Mouse (Mus musculus) kidney, embryonic 15.5 days (tissue): ENCODE measurements around the gene Sstr5. TPM values are rescaled to one million over a fixed set of nuclear protein-coding genes. Genes with fewer than 3 reads are reported as not detected.

Experiments used
- ATAC-seq: fragments of 200-750 bp; cut with Nextera tagmentation; replicated peaks from 2 replicates; pipeline ENCODE4 v1.8.0; 2017; ENCODE audit warnings: moderate TSS enrichment; ENCODE audit not compliant: low FRiP score
- H3K27ac ChIP-seq: fragments of 300-500 bp; sonication (generic); 2 replicates; pipeline ENCODE4 v1.5.1; 2015; ENCODE audit warnings: mild to moderate bottlenecking, inconsistent platforms
- H3K27me3 ChIP-seq: fragments of 300-500 bp; sonication (generic); 2 replicates; pipeline ENCODE4 v1.6.1; 2015; ENCODE audit warnings: inconsistent platforms
- H3K36me3 ChIP-seq: fragments of 300-500 bp; sonication (generic); 2 replicates; pipeline ENCODE4 v1.6.1; 2015; ENCODE audit warnings: inconsistent platforms
- H3K4me1 ChIP-seq: fragments of 300-500 bp; sonication (generic); 2 replicates; pipeline ENCODE4 v1.6.1; 2015; ENCODE audit warnings: inconsistent platforms
- H3K4me2 ChIP-seq: fragments of 300-500 bp; sonication (generic); 2 replicates; pipeline ENCODE4 v1.6.1; 2015; ENCODE audit warnings: moderate library complexity, mild to moderate bottlenecking, inconsistent platforms
- H3K4me3 ChIP-seq: fragments of 300-500 bp; sonication (generic); replicated peaks from 2 replicates; pipeline ENCODE4 v1.5.1; 2015; ENCODE audit warnings: mild to moderate bottlenecking, inconsistent platforms
- H3K9ac ChIP-seq: fragments of 300-500 bp; sonication (generic); 2 replicates; pipeline ENCODE4 v1.6.1; 2015; ENCODE audit warnings: mild to moderate bottlenecking, inconsistent platforms
- H3K9me3 ChIP-seq: fragments of 300-500 bp; sonication (generic); replicated peaks from 2 replicates; pipeline ENCODE4 v1.6.1; 2016; ENCODE audit warnings: inconsistent platforms
- WGBS: fragments of 180-500 bp; shearing (Covaris S2); methylation state at CpG from one replicate; pipeline ENCODE4 v1.1.7; 2015; ENCODE audit warnings: mixed read lengths; 5-methylcytosine and 5-hydroxymethylcytosine counted together
- polyA plus RNA-seq: library from polyadenylated mRNA; unstranded; fragments of >200 nt; fragmentation: Nextera tagmentation; extraction: Ambion mirVana; gene quantifications from 2 replicates; pipeline ENCODE4 v1.2.1, GENCODE M21; 2015

Gene Sstr5
- polyA plus RNA-seq, 1 experiment from 2014 or later: not detected

DNA sequence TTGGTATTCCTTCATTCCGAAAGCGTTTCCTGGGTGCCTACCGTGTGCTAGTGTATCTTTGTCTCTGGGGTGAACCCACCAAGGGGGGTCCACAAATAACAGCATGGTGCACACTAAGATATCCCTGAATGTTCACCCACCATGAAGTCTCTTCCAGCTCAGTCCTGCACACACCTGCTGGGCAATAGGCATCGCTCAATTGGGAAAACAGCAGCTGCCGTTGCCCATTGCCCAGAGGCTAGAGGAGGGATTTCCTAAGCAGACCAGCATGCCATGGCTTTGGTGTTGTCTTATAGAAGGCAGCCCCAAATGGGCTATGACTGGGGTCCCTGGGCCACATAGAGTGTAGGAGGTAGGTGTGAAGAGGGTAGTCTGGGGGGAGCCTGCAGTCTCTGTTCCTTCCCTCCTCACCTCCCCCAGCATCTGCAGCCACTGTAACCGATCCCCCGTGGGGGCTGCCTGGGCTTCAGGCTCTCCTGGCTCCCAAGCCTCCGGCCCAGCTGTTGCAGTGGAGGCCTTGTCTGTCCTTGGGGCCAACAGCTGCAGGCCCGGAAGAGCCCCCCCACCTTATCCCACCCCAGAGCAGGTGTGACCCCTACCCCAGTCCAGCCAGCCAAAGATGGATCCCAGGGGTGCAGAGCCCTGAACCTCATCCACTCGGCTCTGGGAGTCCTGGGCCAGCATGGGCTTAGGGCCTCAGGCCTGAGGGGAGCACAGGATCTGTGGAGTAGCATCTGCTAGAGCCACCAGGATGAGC, 13.2 kb upstream of the Sstr5 start:
- H3K9me3 ChIP-seq: no peaks in the 10 kb centered on the region
- no peak overlapping the region for H3K9ac ChIP-seq
- H3K4me1 ChIP-seq: no peaks in the 10 kb centered on the region
- no peaks in the 10 kb centered on the region for H3K27me3 ChIP-seq
- H3K36me3 ChIP-seq: no peaks in the 10 kb centered on the region
- 72% methylated on average over 10 of the region's 10 CpGs for WGBS
- no peak for ATAC-seq
- no peak overlapping the region for H3K4me2 ChIP-seq
- no peak overlapping the region for H3K4me3 ChIP-seq
- H3K27ac ChIP-seq: no peak overlapping the region

DNA sequence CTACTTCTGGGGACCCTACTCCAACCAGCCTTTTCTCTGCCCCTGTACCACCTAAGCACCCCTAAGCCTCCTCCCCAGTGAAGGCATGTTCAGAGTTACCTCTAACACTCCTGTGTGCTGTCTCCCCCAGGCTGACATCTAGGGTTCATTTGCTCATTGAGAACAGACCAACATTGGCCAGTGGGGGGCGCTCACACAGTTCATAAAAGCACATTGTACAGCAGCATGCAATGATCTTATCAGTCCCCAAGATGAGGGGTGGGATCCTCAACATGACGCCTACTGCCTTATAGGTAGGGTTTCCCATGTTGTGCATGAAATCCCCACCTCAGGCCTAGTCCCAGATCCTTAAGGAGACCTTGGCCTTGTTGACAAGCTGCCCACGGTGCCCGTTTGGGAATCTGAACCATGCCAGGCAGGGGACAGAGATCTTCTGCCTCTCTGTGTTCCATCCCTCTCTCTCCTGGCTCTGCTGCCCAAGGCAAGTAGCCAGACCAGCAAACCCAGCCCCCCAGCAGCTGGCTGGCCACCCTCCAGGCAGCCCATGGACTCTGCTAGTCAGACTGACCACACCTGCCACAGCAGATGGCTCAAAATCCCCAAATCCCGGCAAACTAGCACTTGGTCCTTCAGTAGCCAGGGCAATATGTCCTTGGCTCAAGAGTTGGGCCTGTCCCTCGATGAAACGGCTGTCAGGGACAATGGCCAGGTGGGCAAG, 11.9 kb upstream of the Sstr5 start:
- Histone ChIP-seq H3K4me3 (no peak overlapping the region), H3K27me3 (no peaks in the 10 kb centered on the region), H3K4me2 (no peak overlapping the region), H3K36me3 (no peaks in the 10 kb centered on the region), H3K27ac (no peak overlapping the region), H3K9ac (no peak overlapping the region), H3K9me3 (no peaks in the 10 kb centered on the region), H3K4me1 (no peaks in the 10 kb centered on the region)
- 54% methylated on average over 7 of the region's 7 CpGs for WGBS
- ATAC-seq: no peak

DNA sequence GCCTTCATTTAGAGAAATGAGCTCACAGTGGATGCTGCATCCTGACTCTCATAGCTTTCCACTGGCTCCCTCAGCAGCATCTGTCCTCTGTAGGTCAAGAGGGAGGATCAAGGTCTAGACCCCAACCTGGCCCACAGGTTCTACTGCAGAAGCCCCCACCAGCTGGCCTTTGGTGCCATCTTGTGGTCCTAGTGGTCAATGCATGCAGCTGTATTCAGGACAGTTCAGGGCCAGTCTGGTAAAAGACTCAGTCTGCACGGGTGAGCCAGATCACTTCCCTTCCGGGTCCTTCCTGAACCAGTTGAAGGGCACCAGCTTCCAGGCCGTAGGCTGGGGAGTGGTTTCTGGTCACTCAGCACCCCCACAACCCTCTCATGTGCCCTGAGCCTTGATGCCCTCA, 10.7 kb upstream of the Sstr5 start:
- no peaks in the 10 kb centered on the region for H3K9me3 ChIP-seq
- H3K27me3 ChIP-seq: no peaks in the 10 kb centered on the region
- H3K4me3 ChIP-seq: no peak overlapping the region
- H3K4me2 ChIP-seq: no peak overlapping the region
- H3K36me3 ChIP-seq: no peaks in the 10 kb centered on the region
- no peaks in the 10 kb centered on the region for H3K4me1 ChIP-seq
- ATAC-seq: 0 out of 2 replicates have a peak, but pooled peaks have one; percentile 36
- 20% methylated on average over 3 of the region's 3 CpGs for WGBS
- no peak overlapping the region for H3K27ac ChIP-seq
- H3K9ac ChIP-seq: no peak overlapping the region

DNA sequence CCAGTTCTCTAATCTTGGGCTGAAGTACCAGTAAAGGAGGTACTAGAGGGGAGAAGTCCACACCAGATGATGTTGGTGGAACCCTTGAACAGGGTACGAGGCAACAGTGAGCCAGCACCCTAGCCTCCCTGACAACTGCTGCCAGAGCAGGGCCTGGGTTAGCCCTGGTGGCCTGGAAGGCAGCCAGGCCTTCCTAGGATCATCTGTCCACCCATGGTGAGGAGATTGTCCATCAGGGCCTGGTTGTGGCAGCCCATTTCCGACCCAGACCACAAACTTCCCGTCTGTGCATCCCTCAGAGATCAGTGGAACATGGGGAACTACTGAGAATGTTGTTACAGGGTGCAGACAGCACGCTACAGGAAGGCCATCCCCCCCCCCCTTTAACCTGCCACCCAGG, 5.5 kb upstream of the Sstr5 start:
- H3K4me2 ChIP-seq: no peak overlapping the region
- no peaks in the 10 kb centered on the region for H3K9me3 ChIP-seq
- 72% methylated on average over 4 of the region's 4 CpGs for WGBS
- no peak overlapping the region for H3K4me3 ChIP-seq
- no peak overlapping the region for H3K9ac ChIP-seq
- ATAC-seq: no peak
- no peaks in the 10 kb centered on the region for H3K36me3 ChIP-seq
- H3K27me3 ChIP-seq: peaks cover 17% of the 10 kb centered on the region
- H3K4me1 ChIP-seq: no peaks in the 10 kb centered on the region
- H3K27ac ChIP-seq: no peak overlapping the region

DNA sequence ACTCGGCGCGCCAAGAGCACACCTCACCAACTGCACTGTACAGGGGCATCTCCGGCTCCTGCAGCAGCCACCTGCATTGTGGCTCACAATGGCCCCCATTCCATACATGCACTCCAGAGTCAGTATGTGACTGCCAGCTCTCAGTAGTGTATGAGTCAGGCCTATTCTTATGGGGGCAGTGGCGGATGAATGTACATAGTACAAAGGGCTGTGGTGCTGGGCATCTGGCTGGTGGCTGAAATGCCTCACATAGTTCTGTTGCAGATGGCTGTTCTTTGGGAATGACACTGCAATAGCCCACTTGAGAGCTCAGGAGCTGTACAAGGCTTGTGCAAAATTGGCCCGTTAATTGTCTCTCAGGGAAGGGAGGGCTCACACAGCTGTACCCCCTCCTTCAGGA, 15.0 kb downstream of the Sstr5 start:
- Histone ChIP-seq H3K36me3 (no peaks in the 10 kb centered on the region), H3K4me2 (no peak overlapping the region), H3K9ac (no peak overlapping the region), H3K27ac (no peak overlapping the region), H3K27me3 (peaks cover 21% of the 10 kb centered on the region; the same call in 1 of the 2 replicates), H3K9me3 (no peaks in the 10 kb centered on the region), H3K4me1 (no peaks in the 10 kb centered on the region), H3K4me3 (no peak overlapping the region)
- WGBS: 83% methylated on average over 6 of the region's 6 CpGs
- ATAC-seq: no peak

DNA sequence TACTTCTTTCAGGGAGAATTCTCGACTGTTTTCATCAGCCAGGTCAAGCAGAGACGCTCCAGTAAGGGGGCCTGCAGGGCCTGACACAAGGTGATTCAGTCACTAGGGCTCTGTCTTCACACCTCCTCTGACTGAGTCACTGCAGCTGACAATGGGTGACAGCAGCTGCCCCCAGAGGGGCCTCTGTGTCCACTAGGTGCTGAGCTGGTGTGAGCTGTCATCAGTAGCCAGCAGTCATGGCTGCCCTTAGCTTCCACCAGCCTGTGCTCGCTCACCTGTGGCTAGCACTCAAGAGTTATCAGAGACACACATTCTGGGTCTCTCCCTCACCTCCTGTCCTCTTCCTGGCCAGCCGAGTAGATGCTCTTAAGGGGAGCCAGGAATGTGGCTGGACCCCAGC, 16.3 kb downstream of the Sstr5 start:
- no peak overlapping the region for H3K4me3 ChIP-seq
- no peak for ATAC-seq
- H3K27ac ChIP-seq: no peak overlapping the region
- no peaks in the 10 kb centered on the region for H3K9me3 ChIP-seq
- 49% methylated on average over 4 of the region's 4 CpGs for WGBS
- H3K4me1 ChIP-seq: no peaks in the 10 kb centered on the region
- no peak overlapping the region for H3K4me2 ChIP-seq
- no peak overlapping the region for H3K9ac ChIP-seq
- no peaks in the 10 kb centered on the region for H3K36me3 ChIP-seq
- H3K27me3 ChIP-seq: peaks cover 29% of the 10 kb centered on the region

DNA sequence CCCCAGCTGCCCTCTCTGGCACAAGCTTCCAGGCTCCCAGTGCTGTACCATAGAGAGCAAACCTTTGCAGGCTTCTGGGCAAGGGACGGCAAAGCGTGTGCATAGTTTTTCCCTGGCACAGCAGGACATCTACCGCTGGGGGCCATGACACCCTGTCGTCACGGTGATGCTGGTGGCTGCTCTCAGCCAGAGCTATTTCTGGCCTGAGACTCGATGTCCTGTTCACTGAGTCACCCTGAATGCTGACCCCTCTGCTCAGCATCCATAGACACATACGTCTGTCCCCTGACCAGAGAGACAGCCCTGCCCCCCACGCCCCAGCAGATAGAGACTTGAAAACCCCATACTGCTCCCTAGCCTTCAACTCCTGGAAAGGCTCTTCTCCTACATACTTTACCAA, 16.9 kb downstream of the Sstr5 start:
- ATAC-seq: no peak
- H3K27ac ChIP-seq: no peak overlapping the region
- no peak overlapping the region for H3K4me2 ChIP-seq
- H3K36me3 ChIP-seq: no peaks in the 10 kb centered on the region
- peaks cover 35% of the 10 kb centered on the region for H3K27me3 ChIP-seq
- 51% methylated on average over 8 of the region's 8 CpGs for WGBS
- no peaks in the 10 kb centered on the region for H3K9me3 ChIP-seq
- no peak overlapping the region for H3K4me3 ChIP-seq
- H3K9ac ChIP-seq: no peak overlapping the region
- H3K4me1 ChIP-seq: no peaks in the 10 kb centered on the region

DNA sequence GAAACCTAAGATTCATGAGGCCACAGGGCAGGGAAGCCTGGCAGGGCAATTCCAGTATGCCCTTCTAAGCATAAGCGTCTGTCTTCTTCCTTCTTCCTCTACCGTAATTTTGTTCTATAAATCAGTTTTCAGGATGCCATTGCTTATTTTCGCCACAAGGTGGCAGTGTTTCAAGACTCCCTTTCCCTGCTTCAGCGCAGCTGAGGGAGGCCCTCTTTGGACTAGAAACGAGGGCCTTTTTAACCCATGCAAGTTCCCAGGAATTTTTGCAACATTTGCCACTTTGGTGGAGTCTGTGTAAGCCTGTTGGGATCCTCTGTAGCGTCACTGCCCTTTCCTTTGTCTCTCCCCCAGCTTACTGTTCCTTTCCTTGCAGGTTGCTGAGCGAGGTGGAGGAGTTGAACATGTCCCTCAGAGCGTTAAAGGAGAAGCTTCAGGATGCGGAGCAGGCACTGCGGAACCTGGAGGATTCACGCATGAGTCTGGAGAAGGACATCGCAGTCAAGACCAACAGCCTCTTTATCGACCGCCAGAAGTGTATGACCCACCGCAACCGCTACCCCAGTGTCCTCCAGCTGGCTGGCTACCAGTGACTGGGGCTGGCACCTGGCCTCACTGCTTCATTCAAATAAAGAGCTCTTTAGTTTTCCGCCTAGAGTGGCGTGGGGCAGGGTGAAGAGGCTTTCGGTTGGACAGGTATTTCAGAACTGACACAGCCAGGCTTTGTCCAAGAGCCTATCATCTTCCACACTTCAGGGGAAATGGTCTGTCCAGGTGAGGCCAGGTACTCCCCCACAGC, 20.9 kb downstream of the Sstr5 start:
- H3K27me3 ChIP-seq: peaks cover 48% of the 10 kb centered on the region
- no peak for ATAC-seq
- peaks cover 19% of the 10 kb centered on the region for H3K4me1 ChIP-seq
- no peak overlapping the region for H3K4me3 ChIP-seq
- 39% methylated on average over 19 of the region's 19 CpGs for WGBS
- no peak overlapping the region for H3K27ac ChIP-seq
- no peak overlapping the region for H3K4me2 ChIP-seq
- H3K36me3 ChIP-seq: no peaks in the 10 kb centered on the region
- H3K9me3 ChIP-seq: no peaks in the 10 kb centered on the region
- no peak overlapping the region for H3K9ac ChIP-seq

DNA sequence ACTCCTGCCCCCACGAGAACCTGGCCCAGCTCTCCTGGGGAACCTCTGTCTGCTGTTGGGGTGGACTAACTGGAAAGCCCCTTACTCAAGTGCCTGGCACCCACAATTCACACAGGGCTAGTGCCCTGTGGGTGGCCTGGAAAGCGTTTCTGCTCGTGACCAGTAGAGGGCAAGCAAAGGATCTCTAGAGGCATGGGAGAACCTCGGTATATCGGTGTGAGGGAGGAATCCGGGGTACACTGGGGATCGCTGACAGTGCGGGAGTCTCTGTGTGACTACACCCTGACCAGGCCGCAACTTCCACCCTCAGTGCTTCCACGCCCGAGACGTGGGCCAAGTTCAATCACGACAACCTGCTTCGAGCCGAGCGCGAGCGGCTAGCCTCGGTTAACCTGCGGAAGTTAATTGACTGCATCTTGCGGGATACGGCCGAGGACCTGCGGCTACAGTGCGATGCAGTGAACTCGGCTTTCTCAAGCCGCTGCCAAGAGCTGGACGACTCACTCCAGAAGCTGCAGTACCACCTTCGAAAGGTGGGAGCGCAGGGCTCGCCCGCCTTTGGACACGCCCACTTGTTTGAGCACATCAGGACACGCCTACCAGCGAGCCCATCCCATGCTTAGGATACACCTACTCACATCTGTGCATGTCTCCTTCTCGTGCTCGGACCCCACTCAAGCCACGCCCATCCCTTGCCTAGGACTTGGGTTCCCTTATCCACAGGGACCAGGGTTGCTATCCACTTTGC, 22.6 kb downstream of the Sstr5 start:
- peak overlapping the region; percentile 47; the same call in 1 of the 2 replicates for H3K9ac ChIP-seq
- under 1% methylated on average over 38 of the region's 38 CpGs for WGBS
- ATAC-seq: peak; percentile 79
- H3K4me3 ChIP-seq: peak overlapping the region; percentile 49
- peaks cover 43% of the 10 kb centered on the region for H3K27me3 ChIP-seq
- H3K9me3 ChIP-seq: no peaks in the 10 kb centered on the region
- no peak overlapping the region for H3K27ac ChIP-seq
- H3K4me1 ChIP-seq: peaks cover 21% of the 10 kb centered on the region
- H3K36me3 ChIP-seq: no peaks in the 10 kb centered on the region
- H3K4me2 ChIP-seq: peak overlapping the region; percentile 89

DNA sequence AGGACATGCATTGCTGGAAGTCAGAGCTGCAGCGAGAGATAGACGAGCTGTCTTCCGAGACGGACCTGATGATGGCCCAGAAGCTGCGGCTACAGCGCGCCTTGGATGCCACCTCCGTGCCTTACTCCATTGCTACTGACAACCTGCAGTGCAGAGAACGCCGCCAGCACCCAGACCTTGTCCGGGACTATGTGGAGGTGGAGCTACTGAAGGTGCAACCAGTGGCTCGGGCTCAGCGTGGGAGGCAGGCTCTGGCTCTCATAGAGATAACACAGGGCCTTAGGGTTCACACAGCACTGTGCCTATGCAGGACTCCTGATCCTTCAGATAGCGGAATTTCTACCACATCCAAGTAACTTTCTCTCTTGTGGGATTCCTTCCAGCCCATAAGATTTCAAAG, 25.0 kb downstream of the Sstr5 start:
- no peaks in the 10 kb centered on the region for H3K9me3 ChIP-seq
- ATAC-seq: no peak
- H3K4me2 ChIP-seq: peak overlapping the region; percentile 27; the same call in 1 of the 2 replicates
- no peaks in the 10 kb centered on the region for H3K36me3 ChIP-seq
- WGBS: 45% methylated on average over 14 of the region's 14 CpGs
- no peak overlapping the region for H3K27ac ChIP-seq
- no peak overlapping the region for H3K9ac ChIP-seq
- H3K4me3 ChIP-seq: no peak overlapping the region
- peaks cover 39% of the 10 kb centered on the region for H3K27me3 ChIP-seq
- H3K4me1 ChIP-seq: peaks cover 21% of the 10 kb centered on the region

DNA sequence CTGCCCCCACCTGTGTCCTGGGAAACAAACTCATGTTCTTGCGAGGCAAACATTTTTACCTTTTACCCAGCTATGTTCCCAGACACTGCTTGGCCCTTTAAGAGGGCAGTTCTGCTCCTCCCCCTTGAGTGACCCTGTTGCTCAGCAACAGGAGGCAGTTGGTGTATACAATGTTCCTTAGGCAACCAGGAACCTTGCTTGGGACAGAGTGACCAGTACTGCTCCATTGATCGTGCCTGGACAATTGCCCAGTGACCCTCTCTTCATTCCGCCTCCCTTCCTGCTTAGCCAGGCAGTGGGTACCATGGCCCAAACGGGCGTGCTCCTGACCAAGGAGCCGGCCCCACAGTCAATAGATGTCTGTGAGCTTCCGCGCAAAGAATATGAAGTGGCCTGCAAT, 25.7 kb downstream of the Sstr5 start:
- Histone ChIP-seq H3K27ac (no peak overlapping the region), H3K36me3 (no peaks in the 10 kb centered on the region), H3K27me3 (peaks cover 35% of the 10 kb centered on the region), H3K4me2 (peak overlapping the region; percentile 27; the same call in 1 of the 2 replicates), H3K4me1 (peaks cover 21% of the 10 kb centered on the region), H3K9ac (no peak overlapping the region), H3K9me3 (no peaks in the 10 kb centered on the region), H3K4me3 (no peak overlapping the region)
- no peak for ATAC-seq
- 55% methylated on average over 8 of the region's 8 CpGs for WGBS
